Mouse (Mus musculus) heart, adult 2 months (tissue): ENCODE measurements around the gene Rfx3.

Experiments
- CTCF ChIP-seq: fragments of 200-600 bp; IDR thresholded peaks from 2 replicates; pipeline ENCODE4 v1.8.1; 2022; ENCODE audit warnings: antibody characterized with exemption, mild to moderate bottlenecking, moderate library complexity
- EP300 ChIP-seq: fragments of 200-500 bp; IDR thresholded peaks from 2 replicates; pipeline ENCODE4 v1.6.1; 2011; ENCODE audit warnings: low read depth, low read length, control low read depth; ENCODE audit not compliant: insufficient read depth
- POLR2A ChIP-seq: fragments of 200-500 bp; IDR thresholded peaks from 2 replicates; pipeline ENCODE4 v1.6.1; 2011; ENCODE audit warnings: mild to moderate bottlenecking, low read depth, low read length, control low read depth; ENCODE audit not compliant: insufficient read depth

DNA sequence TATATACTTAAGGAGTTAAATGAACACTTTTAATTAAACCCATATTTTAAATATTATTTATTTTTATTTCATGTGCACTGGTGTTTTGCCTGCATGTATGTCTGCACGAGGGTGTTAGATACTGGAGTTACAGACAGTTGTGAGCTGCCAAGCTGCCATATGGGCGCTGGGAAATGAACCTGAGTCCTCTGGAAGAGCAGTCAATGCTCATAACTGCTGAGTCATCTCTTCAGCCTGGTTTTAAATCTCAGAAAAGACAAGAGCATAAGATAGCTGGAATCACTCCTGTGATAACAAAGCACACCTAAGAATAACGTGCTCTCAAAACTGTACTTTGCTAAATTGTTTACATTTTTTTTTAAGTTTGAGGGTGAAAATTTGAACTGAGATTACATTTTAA lies 172.3 kb downstream of the Rfx3 start:
- no peak for TF ChIP-seq CTCF
- no peak for TF ChIP-seq POLR2A
- TF ChIP-seq EP300 = no peak
